Mouse (Mus musculus): ENCODE measurements around the gene Abhd12. TPM values are rescaled to one million over a fixed set of nuclear protein-coding genes. Genes with fewer than 3 reads are reported as not detected.

Gene Abhd12
- polyA plus RNA-seq, 1 experiment from 2014 or later: 73.2 TPM

GRCm38 (mm10) chr2:150874508-150874907 lies 30.0 kb downstream of the Abhd12 start:
- TF ChIP-seq CTCF (IDR thresholded peaks at IDR 0.05; ENCODE audit: low read depth) (no peak), EP300 (optimal IDR thresholded peaks at IDR 0.05) (no peak)
- H3K4me1 ChIP-seq (replicated peaks; ENCODE audit: control insufficient read depth, insufficient read depth): no peaks in the 10 kb centered on the region
- no peak overlapping the region for H3K4me3 ChIP-seq (ENCODE audit: low read depth, low read length)
- no peaks in the 10 kb centered on the region for H3K27me3 ChIP-seq (ENCODE audit: control insufficient read depth, insufficient read depth, low read length)
- H3K4me2 ChIP-seq (replicated peaks; ENCODE audit: low read depth): no peak overlapping the region
- no peaks in the 10 kb centered on the region for H3K36me3 ChIP-seq (ENCODE audit: control insufficient read depth, insufficient read depth, low read length)
- DNase-seq (ENCODE audit: low spot score) (no peak), ATAC-seq (ENCODE audit: low FRiP score, low TSS enrichment) (0 out of 2 replicates have a peak, but pooled peaks have one; percentile 49)
- WGBS: 65% methylated on average over 1 of the region's 1 CpGs
- no peak overlapping the region for H3K9ac ChIP-seq (ENCODE audit: low read length)
- H3K27ac ChIP-seq (replicated peaks): no peak overlapping the region
- H3K9me3 ChIP-seq (ENCODE audit: control insufficient read depth, low read length): no peaks in the 10 kb centered on the region

GRCm38 (mm10) chr2:150869446-150869845 lies 35.1 kb downstream of the Abhd12 start:
- WGBS: 90% methylated on average over 1 of the region's 1 CpGs
- Histone ChIP-seq H3K9me3 (ENCODE audit: control insufficient read depth, low read length) (no peaks in the 10 kb centered on the region), H3K36me3 (ENCODE audit: control insufficient read depth, insufficient read depth, low read length) (no peaks in the 10 kb centered on the region), H3K9ac (ENCODE audit: low read length) (no peak overlapping the region), H3K27ac (replicated peaks) (no peak overlapping the region), H3K27me3 (ENCODE audit: control insufficient read depth, insufficient read depth, low read length) (no peaks in the 10 kb centered on the region), H3K4me2 (replicated peaks; ENCODE audit: low read depth) (no peak overlapping the region), H3K4me1 (replicated peaks; ENCODE audit: control insufficient read depth, insufficient read depth) (no peaks in the 10 kb centered on the region), H3K4me3 (ENCODE audit: low read depth, low read length) (no peak overlapping the region)
- DNase-seq (ENCODE audit: low spot score): no peak
- TF ChIP-seq CTCF (IDR thresholded peaks at IDR 0.05; ENCODE audit: low read depth) (no peak), EP300 (optimal IDR thresholded peaks at IDR 0.05) (no peak)
- no peak for ATAC-seq (ENCODE audit: low FRiP score, low TSS enrichment)

GRCm38 (mm10) chr2:150867021-150867420 lies 37.5 kb downstream of the Abhd12 start:
- H3K36me3 ChIP-seq (ENCODE audit: control insufficient read depth, insufficient read depth, low read length): no peaks in the 10 kb centered on the region
- no peak overlapping the region for H3K4me3 ChIP-seq (ENCODE audit: low read depth, low read length)
- no peak overlapping the region for H3K27ac ChIP-seq (replicated peaks)
- no peaks in the 10 kb centered on the region for H3K27me3 ChIP-seq (ENCODE audit: control insufficient read depth, insufficient read depth, low read length)
- WGBS: 88% methylated on average over 2 of the region's 2 CpGs
- peak; percentile 9 for DNase-seq (ENCODE audit: low spot score)
- H3K4me1 ChIP-seq (replicated peaks; ENCODE audit: control insufficient read depth, insufficient read depth): no peaks in the 10 kb centered on the region
- TF ChIP-seq CTCF (IDR thresholded peaks at IDR 0.05; ENCODE audit: low read depth): no peak
- TF ChIP-seq EP300 (optimal IDR thresholded peaks at IDR 0.05): no peak
- H3K9ac ChIP-seq (ENCODE audit: low read length): no peak overlapping the region
- H3K9me3 ChIP-seq (ENCODE audit: control insufficient read depth, low read length): no peaks in the 10 kb centered on the region
- ATAC-seq (ENCODE audit: low FRiP score, low TSS enrichment): no peak
- H3K4me2 ChIP-seq (replicated peaks; ENCODE audit: low read depth): no peak overlapping the region

- Histone ChIP-seq H3K4me3 (ENCODE audit: low read depth, low read length) (no peak overlapping the region), H3K4me2 (replicated peaks; ENCODE audit: low read depth) (no peak overlapping the region), H3K9ac (ENCODE audit: low read length) (no peak overlapping the region), H3K36me3 (ENCODE audit: control insufficient read depth, insufficient read depth, low read length) (no peaks in the 10 kb centered on the region), H3K4me1 (replicated peaks; ENCODE audit: control insufficient read depth, insufficient read depth) (no peaks in the 10 kb centered on the region), H3K9me3 (ENCODE audit: control insufficient read depth, low read length) (no peaks in the 10 kb centered on the region), H3K27me3 (ENCODE audit: control insufficient read depth, insufficient read depth, low read length) (no peaks in the 10 kb centered on the region), H3K27ac (replicated peaks) (no peak overlapping the region)
- 85% methylated on average over 2 of the region's 2 CpGs for WGBS
- peak; percentile 1 for DNase-seq (ENCODE audit: low spot score)
- ATAC-seq (ENCODE audit: low FRiP score, low TSS enrichment): no peak
- TF ChIP-seq CTCF (IDR thresholded peaks at IDR 0.05; ENCODE audit: low read depth) (peak; percentile 24; the same call in 1 of the 2 replicates), EP300 (optimal IDR thresholded peaks at IDR 0.05) (no peak)
These were observed 43.4 kb downstream of the Abhd12 start for GRCm38 (mm10) chr2:150861128-150861527.

- ATAC-seq (ENCODE audit: low FRiP score, low TSS enrichment): no peak
- 76% methylated on average over 11 of the region's 11 CpGs for WGBS
- peak; percentile 8 for DNase-seq (ENCODE audit: low spot score)
These were observed 44.7 kb downstream of the Abhd12 start for GRCm38 (mm10) chr2:150859709-150860470.

More at GRCm38 (mm10) chr2:150859709-150860470, 44.7 kb downstream of the Abhd12 start:
- no peaks in the 10 kb centered on the region for H3K27me3 ChIP-seq (ENCODE audit: control insufficient read depth, insufficient read depth, low read length)
- H3K4me3 ChIP-seq (ENCODE audit: low read depth, low read length): no peak overlapping the region
- H3K9ac ChIP-seq (ENCODE audit: low read length): no peak overlapping the region
- TF ChIP-seq CTCF (IDR thresholded peaks at IDR 0.05; ENCODE audit: low read depth): no peak
- no peak for TF ChIP-seq EP300 (optimal IDR thresholded peaks at IDR 0.05)
- H3K4me1 ChIP-seq (replicated peaks; ENCODE audit: control insufficient read depth, insufficient read depth): no peaks in the 10 kb centered on the region
- 0 out of 2 replicates have a peak overlapping the region, but pooled peaks have one; percentile 24 for H3K27ac ChIP-seq (replicated peaks)
- H3K9me3 ChIP-seq (ENCODE audit: control insufficient read depth, low read length): no peaks in the 10 kb centered on the region
- H3K36me3 ChIP-seq (ENCODE audit: control insufficient read depth, insufficient read depth, low read length): no peaks in the 10 kb centered on the region
- H3K4me2 ChIP-seq (replicated peaks; ENCODE audit: low read depth): no peak overlapping the region

All from stomach, postnatal 0 days (tissue).